Mouse (Mus musculus): ENCODE measurements around the gene Agtrap.

DNA sequence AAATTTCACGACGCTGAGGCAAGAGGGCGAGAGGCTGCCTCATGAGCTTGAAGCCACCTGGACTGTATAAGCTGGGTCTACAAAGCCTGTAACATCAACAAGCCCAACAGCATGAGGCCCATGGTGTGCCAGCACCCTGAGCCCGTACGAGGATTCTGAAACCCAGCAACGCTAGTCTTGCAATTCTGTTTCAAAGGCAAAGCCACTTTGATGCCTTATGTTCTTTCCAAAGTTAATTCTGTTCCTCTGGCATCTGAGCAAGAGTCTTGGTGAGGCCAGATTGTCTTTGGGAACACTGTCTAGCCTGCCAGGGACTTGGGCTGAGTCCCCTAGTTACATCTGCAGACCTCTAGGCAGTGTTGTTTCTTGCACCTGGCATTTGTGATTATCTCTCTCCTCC, 28.8 kb downstream of the Agtrap start:
- no peak for TF ChIP-seq CTCF (conservative IDR thresholded peaks at IDR 0.05; ENCODE audit: low read length)
- TF ChIP-seq POU5F1 (IDR thresholded peaks at IDR 0.05; ENCODE audit: borderline replicate concordance, low read length), result no peak
- TF ChIP-seq NANOG (IDR thresholded peaks at IDR 0.05; ENCODE audit: borderline replicate concordance, low read length), result no peak

Data from E14TG2a.4 (cell line).